Mouse (Mus musculus) adrenal gland, adult (tissue): Measurements from ENCODE around the gene Senp6.
"Not testable (repeated sequence)": the region's sequence is repeated elsewhere in the genome, so short reads cannot be mapped to it uniquely, and the experiment has no call there.

Source experiments
- DNase-seq, 2 experiments: peaks; one replicate each; pipeline ENCODE4 v3.0.0; 2022 to 2023; ENCODE audit warnings: low spot score in 1 of 2; ENCODE audit not compliant: inconsistent age in 2 of 2

Gene Senp6

GRCm38 (mm10) chr9:80074949-80075348 lies 8.2 kb downstream of the Senp6 start:
- DNase-seq, result no peak

DNA sequence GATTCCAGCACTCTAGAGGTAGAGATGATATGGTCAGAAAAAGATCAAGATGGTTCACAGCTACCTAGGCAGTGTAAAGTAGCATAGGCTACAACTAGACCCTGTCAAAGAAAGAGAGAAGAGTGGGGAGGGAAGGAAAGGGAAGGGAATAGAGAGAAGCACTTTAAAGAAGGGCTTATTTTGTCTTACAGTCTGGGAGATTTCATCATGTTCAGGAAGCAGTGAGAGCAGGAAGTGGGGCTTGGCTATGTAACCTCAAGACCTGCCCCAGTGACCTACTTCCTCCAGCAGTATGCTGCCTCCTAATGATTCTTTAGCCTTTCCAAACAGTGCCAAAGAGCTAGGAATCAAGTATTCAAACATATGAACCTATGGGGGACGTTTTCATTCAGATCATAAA lies 14.2 kb downstream of the Senp6 start:
- DNase-seq, result no peak

DNA sequence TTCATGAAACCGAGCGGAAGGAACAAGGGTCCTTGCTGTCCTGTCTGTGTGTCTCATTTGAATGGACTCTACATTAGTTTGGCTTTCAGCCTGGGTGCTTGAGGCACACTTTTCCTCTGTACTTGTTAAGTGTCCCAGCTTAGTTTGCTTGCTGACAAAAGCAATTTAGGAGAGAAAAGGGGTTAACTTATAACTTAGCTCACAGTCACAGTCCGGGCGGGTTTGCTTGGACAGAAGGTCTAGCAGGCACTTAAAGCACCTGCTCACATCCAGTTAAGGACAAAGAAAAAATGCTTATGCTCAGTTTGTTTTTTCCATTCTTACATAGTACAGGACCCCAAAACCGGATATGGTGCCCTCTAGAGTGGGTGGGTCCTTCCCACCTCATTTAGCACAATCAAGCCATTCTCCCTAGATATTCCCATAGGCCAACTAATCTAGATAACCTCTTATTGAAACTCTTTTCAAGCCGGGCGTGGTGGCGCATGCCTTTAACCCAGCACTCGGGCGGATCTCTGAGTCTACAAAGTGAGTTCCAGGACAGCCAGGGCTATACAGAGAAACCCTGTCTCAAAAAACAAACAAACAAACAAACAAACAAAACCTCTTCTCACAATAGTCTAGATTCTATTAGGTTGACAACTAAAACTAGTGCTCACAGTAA lies 17.9 kb downstream of the Senp6 start:
- no peak for DNase-seq

DNA sequence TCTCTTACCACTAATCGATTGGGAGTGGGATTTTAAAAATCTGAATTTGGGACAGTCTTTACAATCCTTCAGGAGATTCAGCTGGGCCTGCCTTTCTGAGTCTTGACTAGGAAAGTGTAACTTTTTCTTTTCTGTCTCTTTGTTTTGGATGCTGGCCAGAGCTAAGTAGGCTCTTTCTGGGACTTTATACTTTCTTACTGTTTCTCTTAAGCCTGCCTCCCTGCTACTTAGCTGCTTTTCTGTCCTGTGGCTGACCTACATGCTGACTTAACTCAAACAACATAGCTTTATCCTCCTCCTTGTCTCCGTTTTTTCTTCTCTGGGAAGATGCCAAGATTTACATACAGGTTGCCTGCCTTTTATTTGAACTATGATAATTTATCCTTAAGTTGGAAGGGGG lies 19.0 kb downstream of the Senp6 start:
- no peak for DNase-seq

- not testable (repeated sequence) for DNase-seq
Measured at GRCm38 (mm10) chr9:80086272-80086966, 19.7 kb downstream of the Senp6 start.

DNA sequence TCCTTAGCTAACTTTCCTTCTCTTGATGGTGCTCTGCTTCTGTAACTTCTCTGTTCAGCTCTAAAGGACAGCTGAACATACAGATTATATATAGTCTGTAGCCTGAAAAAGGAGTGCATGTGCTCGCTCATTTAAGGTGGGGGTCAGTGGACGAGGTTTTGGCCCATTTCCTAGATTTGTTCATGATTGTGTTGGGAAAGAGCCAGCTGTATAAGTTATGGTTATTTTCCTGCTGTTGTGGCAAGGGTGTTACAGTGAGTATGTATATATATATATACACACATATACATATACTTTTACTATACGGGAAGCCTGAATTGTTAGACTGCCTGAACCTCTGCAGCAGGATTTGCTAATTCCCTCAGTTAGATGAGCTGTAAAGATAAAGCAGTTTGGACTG lies 22.7 kb downstream of the Senp6 start:
- DNase-seq, result no peak

DNA sequence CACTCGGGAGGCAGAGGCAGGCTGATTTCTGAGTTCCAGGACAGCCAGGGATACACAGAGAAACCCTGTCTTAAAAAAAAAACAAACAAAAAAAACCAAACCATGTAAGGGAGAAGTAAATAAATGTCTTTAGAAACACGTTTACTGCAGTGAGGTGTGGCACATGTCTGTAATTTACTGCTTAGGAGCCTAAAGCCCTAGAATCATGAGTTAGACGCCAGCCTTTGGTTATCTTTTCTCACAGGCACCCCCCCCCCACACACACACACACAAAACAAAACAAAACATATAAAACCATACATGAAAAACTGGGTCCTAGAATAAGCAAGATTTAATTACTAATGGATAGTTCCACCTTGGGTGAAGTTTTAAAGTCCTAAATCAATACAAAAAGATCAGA lies 29.6 kb downstream of the Senp6 start:
- no peak for DNase-seq

GRCm38 (mm10) chr9:80145992-80146587 lies 79.4 kb downstream of the Senp6 start:
- no peak for DNase-seq

- no peak for DNase-seq
Measured at GRCm38 (mm10) chr9:80149594-80149993, 82.9 kb downstream of the Senp6 start.

GRCm38 (mm10) chr9:80155277-80155676 lies 88.6 kb downstream of the Senp6 start:
- peak; percentile 38 to 74 for DNase-seq

DNA sequence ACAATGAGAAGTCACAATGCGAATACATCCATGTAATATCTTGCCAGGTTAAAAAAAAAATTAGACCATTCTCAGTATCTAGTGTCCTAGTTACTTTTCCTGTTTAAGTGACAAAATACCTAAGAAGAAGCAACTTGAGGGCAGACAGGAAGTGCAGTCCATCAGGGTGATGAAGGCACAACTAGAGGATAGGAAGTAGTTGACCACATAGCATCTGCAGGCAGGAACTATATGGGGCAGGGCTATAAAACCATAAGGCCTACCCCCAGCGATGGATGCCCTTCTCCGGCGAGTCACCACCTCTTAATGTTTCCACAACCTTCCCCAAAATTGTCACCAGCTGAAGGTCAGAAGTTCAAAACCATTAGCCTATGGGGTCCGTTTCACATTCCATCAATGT lies 90.1 kb downstream of the Senp6 start:
- no peak for DNase-seq

GRCm38 (mm10) chr9:80157840-80158465 lies 91.2 kb downstream of the Senp6 start:
- DNase-seq, result no peak

DNA sequence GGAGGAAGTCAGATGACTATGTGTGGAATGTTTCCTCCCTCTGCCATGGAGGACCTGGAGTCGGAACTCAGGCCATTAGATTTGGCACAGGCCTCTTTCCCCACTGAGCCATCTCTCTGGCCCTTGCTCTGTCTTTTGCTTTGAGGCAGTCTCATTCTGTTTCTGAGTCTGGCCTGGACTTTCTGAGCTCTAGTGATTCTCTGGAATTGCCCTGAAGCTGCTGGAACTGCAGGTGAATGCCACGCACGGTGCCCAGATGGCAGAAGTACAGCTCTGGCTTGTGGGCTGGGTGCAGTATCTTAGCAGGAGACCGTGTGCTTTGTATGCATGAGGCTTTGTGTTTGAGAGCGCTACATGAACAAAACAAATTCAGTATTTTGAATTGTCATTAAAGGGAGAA lies 92.2 kb downstream of the Senp6 start:
- no peak for DNase-seq

GRCm38 (mm10) chr9:80161451-80161850 lies 94.7 kb downstream of the Senp6 start:
- DNase-seq, result no peak

- no peak for DNase-seq
Measured at GRCm38 (mm10) chr9:80163126-80163723, 96.5 kb downstream of the Senp6 start.

GRCm38 (mm10) chr9:80164191-80164590 lies 97.5 kb downstream of the Senp6 start:
- no peak for DNase-seq

DNA sequence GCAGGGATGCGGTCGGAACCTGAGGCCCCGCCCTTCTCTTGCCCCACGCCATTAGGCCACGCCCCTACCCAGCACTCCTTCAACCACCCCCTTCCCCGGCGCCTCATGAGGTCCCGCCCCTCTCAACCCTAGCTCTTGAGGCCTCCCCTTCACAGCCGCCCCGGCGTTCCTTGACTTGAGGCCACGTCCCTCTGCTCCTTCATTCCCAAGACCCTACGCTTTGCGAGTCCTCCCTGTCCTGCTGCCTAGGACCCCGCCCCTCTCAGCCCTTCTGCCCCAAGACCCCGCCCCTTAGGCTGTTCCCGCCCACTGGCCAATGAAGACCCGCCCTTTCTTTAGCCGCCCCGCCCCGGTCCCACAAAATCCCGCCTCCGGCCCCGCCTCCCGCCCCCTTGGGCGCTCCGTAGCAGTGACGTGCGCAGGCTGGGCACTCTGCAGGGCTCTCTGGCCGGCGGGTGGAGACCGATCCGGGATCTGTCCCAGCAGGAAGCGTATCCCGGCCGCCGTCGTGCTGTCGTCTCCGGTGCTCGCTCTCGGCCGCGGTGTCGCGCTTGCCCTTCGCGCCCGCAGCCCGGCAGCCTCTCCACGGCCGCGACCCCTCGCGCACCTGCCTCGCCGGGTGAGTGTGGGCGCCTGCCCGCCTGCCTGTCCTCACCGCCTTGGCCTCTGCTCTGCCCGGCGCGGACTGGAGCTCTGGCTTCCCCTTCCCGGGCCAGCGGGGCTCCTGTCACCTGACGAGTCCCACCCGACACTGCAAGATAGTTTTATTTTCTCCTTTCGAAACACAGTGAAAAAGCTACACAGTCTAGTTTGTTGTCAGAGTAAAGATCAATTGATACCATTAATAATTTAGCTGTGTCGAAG lies 98.1 kb downstream of the Senp6 start, which contains the start of gene Myo6:
Gene Myo6 (plus strand): TSS at position 421 of the 864 bp plus-strand sequence.
- DNase-seq, result peak; percentile 95 to 99

DNA sequence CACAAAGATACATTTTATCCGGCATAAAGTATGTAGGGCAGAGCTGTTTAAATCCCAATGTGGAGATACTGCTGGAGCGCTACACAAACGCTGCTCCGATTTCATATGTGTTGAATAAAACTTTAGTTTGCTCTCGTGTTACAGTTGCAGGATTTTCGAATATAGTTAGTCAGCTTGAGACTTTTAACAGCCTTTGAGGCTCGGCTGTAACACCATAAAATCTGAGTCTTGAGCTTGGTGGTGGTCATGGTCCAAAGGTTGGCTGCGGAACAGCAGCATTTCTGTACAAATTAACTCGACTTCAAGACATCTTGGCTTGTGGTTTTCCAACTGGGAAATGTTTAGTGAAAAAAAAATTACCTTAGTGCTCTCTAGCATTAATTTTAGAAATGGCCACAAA lies 99.0 kb downstream of the Senp6 start:
- DNase-seq, result peak in 1 of 2 experiments; percentile 56

- no peak for DNase-seq
Measured at GRCm38 (mm10) chr9:80166425-80166824, 99.7 kb downstream of the Senp6 start.

DNA sequence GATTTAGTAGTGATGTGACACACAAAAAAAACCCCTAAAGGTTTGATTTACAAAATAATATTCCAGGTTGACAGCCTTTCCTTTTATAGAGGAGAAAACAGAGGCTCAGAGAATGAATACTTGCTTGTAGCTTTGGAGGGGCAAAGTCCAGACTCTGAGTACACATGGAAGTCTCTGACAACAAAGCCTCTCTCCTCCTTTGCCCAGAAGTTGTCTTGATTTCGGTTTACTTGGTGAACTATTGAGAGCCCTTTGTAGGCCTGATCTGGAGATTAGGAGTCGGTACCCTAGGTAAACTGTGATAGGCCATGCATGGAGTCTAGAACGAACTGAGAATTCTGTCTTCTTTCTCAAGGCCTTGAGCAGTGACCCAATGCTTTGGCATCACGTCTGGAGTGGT lies 100.4 kb downstream of the Senp6 start:
- DNase-seq, result no peak
